Mouse (Mus musculus) ovary, adult 2 months (tissue): ENCODE data around the gene Nell1. TPM values are rescaled to one million over a fixed set of nuclear protein-coding genes. Genes with fewer than 3 reads are reported as not detected.

ENCODE experiments used
- polyA plus RNA-seq: library from polyadenylated mRNA; depleted of rRNA; stranded (reverse); fragments of >200 nt; gene quantifications from 2 replicates; pipeline ENCODE4 v1.2.3, GENCODE M21; 2012; rRNA removed

The Nell1 gene
- 2.3 and 2.8 TPM in 2 replicates for polyA plus RNA-seq

DNA sequence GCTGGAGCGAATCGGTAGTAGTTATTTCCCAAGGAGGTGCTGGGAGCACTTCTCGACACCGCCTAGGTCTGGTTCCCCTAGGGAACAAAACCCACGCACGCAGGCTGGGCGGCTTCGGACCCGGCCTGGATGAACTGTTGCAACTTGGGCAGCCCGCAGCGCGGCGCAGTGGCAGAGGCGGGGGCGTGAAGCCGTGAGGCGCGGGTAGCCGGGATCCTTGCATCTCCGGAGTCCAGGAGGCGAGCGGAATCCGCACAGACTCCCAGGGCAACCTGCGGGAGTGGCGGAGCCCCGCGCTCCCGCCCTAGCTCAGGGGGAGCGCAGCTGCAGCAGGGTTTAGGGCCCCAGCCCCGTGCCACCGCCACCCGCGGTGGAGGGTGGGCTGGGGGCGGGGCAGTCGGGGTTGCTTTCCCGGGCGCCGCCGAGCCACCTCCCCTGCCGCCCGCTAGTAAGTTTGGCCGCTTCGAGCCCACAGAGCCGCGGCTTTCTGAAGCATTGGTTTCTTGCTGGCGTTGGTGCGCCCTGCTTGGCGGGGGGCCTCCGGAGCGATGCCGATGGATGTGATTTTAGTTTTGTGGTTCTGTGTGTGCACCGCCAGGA, at the start of gene Nell1:
Nell1 (plus strand) TSS at position 24 of the 600 bp plus-strand sequence.

GRCm38 (mm10) chr7:50598890-50599289, 624.2 kb downstream of the Nell1 start, which contains the start of gene 4933405O20Rik:
4933405O20Rik (plus strand) TSS chr7:50599190.

Other genes with a start within 250 kb of the Nell1 start
- 4.7 and 6.0 TPM in 2 replicates for gene Htatip2, start 215.7 kb upstream of the Nell1 start, polyA plus RNA-seq
- gene Prmt3, start 196.5 kb upstream of the Nell1 start, polyA plus RNA-seq, result 77.7 and 98.0 TPM in 2 replicates
- gene Slc6a5, start 64.7 kb upstream of the Nell1 start, polyA plus RNA-seq, result not detected in 2 replicates